8 mouse cellular contexts compared by ENCODE assay signal in the genomic region with DNA sequence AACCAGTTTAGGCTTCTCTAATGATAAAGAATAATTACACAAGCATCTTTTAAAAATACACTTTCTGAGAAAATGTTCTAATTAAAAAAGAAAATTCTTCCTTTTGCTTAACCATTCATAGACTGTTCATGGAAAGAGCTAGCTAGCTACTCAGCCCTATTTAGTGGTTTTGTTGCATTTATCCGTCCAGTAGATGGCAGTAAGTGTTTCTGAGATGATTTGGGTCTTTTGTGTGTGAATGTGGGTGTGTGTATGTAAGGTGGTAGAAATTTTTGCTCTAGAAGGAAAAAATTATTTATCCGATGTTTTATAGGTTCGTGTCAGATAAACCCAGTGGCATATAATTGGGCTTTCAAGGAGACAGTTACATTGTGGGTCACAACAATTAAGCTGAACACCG.
A peak's percentile ranks its signal among the peaks of the same experiment; 100 is the strongest.
DNase-seq lines count a peak whose midpoint lies in the region; ATAC-seq and TF ChIP-seq lines count a peak whose summit lies in the region.

No protein-coding gene starts in this region.

- H3K27ac ChIP-seq in intestine, postnatal 0 days (ENCODE audit: low read depth, low read length): no peak overlapping the region
- no peak overlapping the region for H3K27ac ChIP-seq in intestine, embryonic 15.5 days
- no peak overlapping the region for H3K27ac ChIP-seq in hindbrain, embryonic 14.5 days

- WGBS in intestine, postnatal 0 days: 44% methylated on average over 4 of the region's 4 CpGs
- WGBS in intestine, embryonic 15.5 days: 44% methylated on average over 4 of the region's 4 CpGs
- WGBS in hindbrain, embryonic 14.5 days: 43% methylated on average over 4 of the region's 4 CpGs

- H3K36me3 ChIP-seq in intestine, postnatal 0 days (ENCODE audit: control insufficient read depth, insufficient read depth): no peaks in the 10 kb centered on the region
- no peaks in the 10 kb centered on the region for H3K36me3 ChIP-seq in intestine, embryonic 15.5 days
- H3K36me3 ChIP-seq in hindbrain, embryonic 14.5 days (replicated peaks; ENCODE audit: control insufficient read depth, insufficient read depth): no peaks in the 10 kb centered on the region

- H3K27me3 ChIP-seq in intestine, postnatal 0 days (replicated peaks; ENCODE audit: control insufficient read depth, insufficient read depth, low read length): no peaks in the 10 kb centered on the region
- no peaks in the 10 kb centered on the region for H3K27me3 ChIP-seq in intestine, embryonic 15.5 days (replicated peaks)
- no peaks in the 10 kb centered on the region for H3K27me3 ChIP-seq in hindbrain, embryonic 14.5 days (ENCODE audit: control insufficient read depth, insufficient read depth, low read length)

- intact Hi-C loops in gastrocnemius, postnatal 14 days (cut with DNase I; ENCODE audit: low total_unique reads): loop anchor here (5.0 kb wide), 1 partner anchor 624 kb away; a partner anchor contains a TSS

- no peaks in the 10 kb centered on the region for H3K4me1 ChIP-seq in intestine, postnatal 0 days (replicated peaks; ENCODE audit: control insufficient read depth, insufficient read depth, low read length)
- H3K4me1 ChIP-seq in intestine, embryonic 15.5 days (replicated peaks): no peaks in the 10 kb centered on the region
- H3K4me1 ChIP-seq in hindbrain, embryonic 14.5 days (replicated peaks; ENCODE audit: control insufficient read depth, insufficient read depth, low read length): 0 out of 2 replicates have a peak, but pooled peaks cover 4% of the 10 kb centered on the region

- no peak overlapping the region for H3K4me3 ChIP-seq in intestine, postnatal 0 days (ENCODE audit: low read depth, low read length)
- no peak overlapping the region for H3K4me3 ChIP-seq in intestine, embryonic 15.5 days (replicated peaks)
- no peak overlapping the region for H3K4me3 ChIP-seq in hindbrain, embryonic 14.5 days (replicated peaks; ENCODE audit: low read length)

- TF ChIP-seq CTCF in intestine, postnatal 0 days (IDR thresholded peaks at IDR 0.05; ENCODE audit: low read depth): peak; percentile 79

- DNase-seq in 3T3-L1 (ENCODE audit: low read depth, low spot score) (peak; percentile 69), MN1 (ENCODE audit: low spot score) (peak; percentile 72)
- DNase-seq in hindbrain, embryonic 14.5 days (ENCODE audit: low spot score): peak; percentile 85
- DNase-seq in c-Kit-positive CD71-positive TER-119-positive erythroid progenitor cells, embryonic 14.5 days (ENCODE audit: low spot score): no peak
- DNase-seq in gastrocnemius, postnatal 14 days: no peak

- no peak overlapping the region for H3K9ac ChIP-seq in intestine, postnatal 0 days (ENCODE audit: low read depth, low read length)
- no peak overlapping the region for H3K9ac ChIP-seq in intestine, embryonic 15.5 days
- no peak overlapping the region for H3K9ac ChIP-seq in hindbrain, embryonic 14.5 days

- no peak for ATAC-seq in intestine, postnatal 0 days
- no peak for ATAC-seq in intestine, embryonic 15.5 days
- peak; percentile 55; the same call in 1 of the 2 replicates for ATAC-seq in hindbrain, embryonic 14.5 days (ENCODE audit: low FRiP score)
- ATAC-seq in inflammation-experienced regulatory T-cells, adult 6 months: no peak

- no peak overlapping the region for H3K4me2 ChIP-seq in intestine, postnatal 0 days (replicated peaks; ENCODE audit: low read depth)
- H3K4me2 ChIP-seq in intestine, embryonic 15.5 days (replicated peaks): no peak overlapping the region
- H3K4me2 ChIP-seq in hindbrain, embryonic 14.5 days (replicated peaks): no peak overlapping the region

- H3K9me3 ChIP-seq in intestine, postnatal 0 days (ENCODE audit: control insufficient read depth): no peaks in the 10 kb centered on the region
- no peaks in the 10 kb centered on the region for H3K9me3 ChIP-seq in intestine, embryonic 15.5 days
- H3K9me3 ChIP-seq in hindbrain, embryonic 14.5 days (ENCODE audit: control insufficient read depth, low read length): no peaks in the 10 kb centered on the region

Comparison
In these comparisons a context has a peak if more than half of its experiments do, and no peak if none do; other contexts are left out.
1. DNase-seq: peak in 3T3-L1 (single experiment), MN1 (single experiment) and hindbrain, embryonic 14.5 days (single experiment); none in c-Kit-positive CD71-positive TER-119-positive erythroid progenitor cells, embryonic 14.5 days (single experiment) and gastrocnemius, postnatal 14 days (single experiment).